Mouse (Mus musculus): ENCODE measurements around the gene Rexo1.

Gene Rexo1

GRCm38 (mm10) chr10:80553997-80554396 lies 7.4 kb downstream of the Rexo1 start:
- no peak for DNase-seq (ENCODE audit: low spot score)

- DNase-seq (ENCODE audit: low spot score): no peak
These were observed 7.8 kb downstream of the Rexo1 start for GRCm38 (mm10) chr10:80553575-80553974.

GRCm38 (mm10) chr10:80552364-80552763 lies 9.0 kb downstream of the Rexo1 start:
- no peak for DNase-seq (ENCODE audit: low spot score)

GRCm38 (mm10) chr10:80549279-80549678 lies 12.1 kb downstream of the Rexo1 start:
- no peak for DNase-seq (ENCODE audit: low spot score)

GRCm38 (mm10) chr10:80548428-80549006 lies 12.8 kb downstream of the Rexo1 start:
- DNase-seq (ENCODE audit: low spot score): no peak

- no peak for DNase-seq (ENCODE audit: low spot score)
These were observed 13.8 kb downstream of the Rexo1 start for GRCm38 (mm10) chr10:80547539-80547938.

- no peak for DNase-seq (ENCODE audit: low spot score)
These were observed 14.4 kb downstream of the Rexo1 start for GRCm38 (mm10) chr10:80546945-80547344.

GRCm38 (mm10) chr10:80545590-80545989 lies 15.8 kb downstream of the Rexo1 start:
- DNase-seq (ENCODE audit: low spot score): no peak

GRCm38 (mm10) chr10:80543873-80544272 lies 17.5 kb downstream of the Rexo1 start:
- DNase-seq (ENCODE audit: low spot score): no peak

- DNase-seq (ENCODE audit: low spot score): no peak
These were observed 21.9 kb downstream of the Rexo1 start for GRCm38 (mm10) chr10:80539493-80539892.

- peak; percentile 84 for DNase-seq (ENCODE audit: low spot score)
These were observed 22.5 kb downstream of the Rexo1 start, which contains the start of gene Atp8b3 for GRCm38 (mm10) chr10:80538710-80539394. Gene Atp8b3 (minus strand): TSS chr10:80539124.

- no peak for DNase-seq (ENCODE audit: low spot score)
These were observed 23.2 kb downstream of the Rexo1 start for GRCm38 (mm10) chr10:80538180-80538579.

GRCm38 (mm10) chr10:80535711-80536110 lies 25.6 kb downstream of the Rexo1 start:
- DNase-seq (ENCODE audit: low spot score): no peak

GRCm38 (mm10) chr10:80535071-80535470 lies 26.3 kb downstream of the Rexo1 start:
- peak; percentile 38 for DNase-seq (ENCODE audit: low spot score)

- no peak for DNase-seq (ENCODE audit: low spot score)
These were observed 27.7 kb downstream of the Rexo1 start for GRCm38 (mm10) chr10:80533704-80534103.

- DNase-seq (ENCODE audit: low spot score): no peak
These were observed 28.6 kb downstream of the Rexo1 start for GRCm38 (mm10) chr10:80532783-80533182.

GRCm38 (mm10) chr10:80526172-80526571 lies 35.2 kb downstream of the Rexo1 start:
- DNase-seq (ENCODE audit: low spot score): no peak

GRCm38 (mm10) chr10:80523299-80523698 lies 38.1 kb downstream of the Rexo1 start:
- no peak for DNase-seq (ENCODE audit: low spot score)

GRCm38 (mm10) chr10:80519287-80519686 lies 42.1 kb downstream of the Rexo1 start:
- no peak for DNase-seq (ENCODE audit: low spot score)

- no peak for DNase-seq (ENCODE audit: low spot score)
These were observed 47.6 kb downstream of the Rexo1 start for GRCm38 (mm10) chr10:80513739-80514138.

GRCm38 (mm10) chr10:80510273-80510660 lies 51.1 kb downstream of the Rexo1 start:
- no peak for DNase-seq (ENCODE audit: low spot score)

GRCm38 (mm10) chr10:80509412-80510272 lies 51.7 kb downstream of the Rexo1 start:
- DNase-seq (ENCODE audit: low spot score): peak; percentile 84

- peak; percentile 65 for DNase-seq (ENCODE audit: low spot score)
These were observed 55.1 kb downstream of the Rexo1 start for GRCm38 (mm10) chr10:80506222-80506621.

Measured in T-cell, adult 2 months (primary cell).